In genomic region chr7:19327128-19327527, GRCm38 (mm10) we compare ENCODE assay signal across 8 mouse cellular contexts. TPM values are rescaled to one million over a fixed set of nuclear protein-coding genes. Genes with fewer than 3 reads are reported as not detected.
DNase-seq lines count a peak whose midpoint lies in the region; ATAC-seq lines count a peak whose summit lies in the region.

No protein-coding gene starts in this region.

- peak; percentile 75 for ATAC-seq in forebrain, embryonic 11.5 days (replicated peaks; ENCODE audit: low FRiP score)
- peak; percentile 78 for ATAC-seq in heart, embryonic 15.5 days (replicated peaks; ENCODE audit: insufficient number of reproducible peaks, insufficient read depth, low FRiP score, low read depth)
- ATAC-seq in liver, embryonic 16.5 days (ENCODE audit: low read depth): peak; percentile 70
- peak; percentile 56 for ATAC-seq in neural tube, embryonic 13.5 days (ENCODE audit: low read depth)

- peak overlapping the region; percentile 62 for H3K4me2 ChIP-seq in forebrain, embryonic 11.5 days (ENCODE audit: low read depth, low read length, severe bottlenecking)
- peak overlapping the region; percentile 77 for H3K4me2 ChIP-seq in heart, embryonic 15.5 days
- peak overlapping the region; percentile 65 for H3K4me2 ChIP-seq in liver, embryonic 16.5 days (ENCODE audit: low read depth, low read length)
- peak overlapping the region; percentile 72 for H3K4me2 ChIP-seq in neural tube, embryonic 13.5 days

- H3K27ac ChIP-seq in forebrain, embryonic 11.5 days (ENCODE audit: low read depth, low read length): peak overlapping the region; percentile 55; the same call in 1 of the 2 replicates
- peak overlapping the region; percentile 82 for H3K27ac ChIP-seq in heart, embryonic 15.5 days
- 0 out of 2 replicates have a peak overlapping the region, but pooled peaks have one; percentile 30 for H3K27ac ChIP-seq in liver, embryonic 16.5 days (ENCODE audit: low read length)
- H3K27ac ChIP-seq in neural tube, embryonic 13.5 days (replicated peaks): peak overlapping the region; percentile 64

- H3K27me3 ChIP-seq in forebrain, embryonic 11.5 days (ENCODE audit: control insufficient read depth, insufficient read depth, low read length): no peaks in the 10 kb centered on the region
- H3K27me3 ChIP-seq in heart, embryonic 15.5 days: no peaks in the 10 kb centered on the region
- peaks cover 21% of the 10 kb centered on the region for H3K27me3 ChIP-seq in liver, embryonic 16.5 days (ENCODE audit: control insufficient read depth, insufficient read depth, low read depth, low read length)
- H3K27me3 ChIP-seq in neural tube, embryonic 13.5 days: 0 out of 2 replicates have a peak, but pooled peaks cover 5% of the 10 kb centered on the region

- H3K9me3 ChIP-seq in forebrain, embryonic 11.5 days (ENCODE audit: control insufficient read depth, low read length): no peaks in the 10 kb centered on the region
- H3K9me3 ChIP-seq in heart, embryonic 15.5 days (replicated peaks): no peaks in the 10 kb centered on the region
- H3K9me3 ChIP-seq in liver, embryonic 16.5 days (replicated peaks; ENCODE audit: control insufficient read depth, low read length): 0 out of 2 replicates have a peak, but pooled peaks cover 3% of the 10 kb centered on the region
- no peaks in the 10 kb centered on the region for H3K9me3 ChIP-seq in neural tube, embryonic 13.5 days

- 1% methylated on average over 22 of the region's 22 CpGs for WGBS in forebrain, embryonic 11.5 days
- WGBS in heart, embryonic 15.5 days: under 1% methylated on average over 22 of the region's 22 CpGs
- WGBS in liver, embryonic 16.5 days (ENCODE audit: insufficient replicate concordance): under 1% methylated on average over 22 of the region's 22 CpGs
- WGBS in neural tube, embryonic 13.5 days: under 1% methylated on average over 22 of the region's 22 CpGs

- DNase-seq in CD4-positive helper T cell, adult 2 months (ENCODE audit: low read depth, low spot score): peak; percentile 66
- peak; percentile 77 for DNase-seq in c-Kit-negative CD71-positive TER-119-positive erythroid progenitor cells, embryonic 14.5 days (ENCODE audit: low read depth, low spot score)
- peak; percentile 90 for DNase-seq in forebrain, embryonic 11.5 days (ENCODE audit: low spot score)
- DNase-seq in kidney, postnatal 25 days: peak; percentile 93 to 96
- peak; percentile 58 for DNase-seq in urinary bladder, postnatal 10 days (ENCODE audit: low spot score)

- H3K9ac ChIP-seq in forebrain, embryonic 11.5 days (ENCODE audit: low read length): peak overlapping the region; percentile 45
- peak overlapping the region; percentile 36 for H3K9ac ChIP-seq in heart, embryonic 15.5 days
- peak overlapping the region; percentile 59 for H3K9ac ChIP-seq in liver, embryonic 16.5 days (ENCODE audit: low read depth, low read length)
- H3K9ac ChIP-seq in neural tube, embryonic 13.5 days: peak overlapping the region; percentile 60

- peak overlapping the region; percentile 33 for H3K4me3 ChIP-seq in forebrain, embryonic 11.5 days (ENCODE audit: low read depth, low read length)
- peak overlapping the region; percentile 47 for H3K4me3 ChIP-seq in heart, embryonic 15.5 days
- peak overlapping the region; percentile 47 for H3K4me3 ChIP-seq in liver, embryonic 16.5 days (ENCODE audit: low read depth, low read length)
- H3K4me3 ChIP-seq in neural tube, embryonic 13.5 days: peak overlapping the region; percentile 39

- H3K4me1 ChIP-seq in forebrain, embryonic 11.5 days (replicated peaks; ENCODE audit: control insufficient read depth, insufficient read depth, low read length): peaks cover 12% of the 10 kb centered on the region; the same call in 1 of the 2 replicates
- peaks cover 24% of the 10 kb centered on the region for H3K4me1 ChIP-seq in heart, embryonic 15.5 days (replicated peaks)
- peaks cover 24% of the 10 kb centered on the region for H3K4me1 ChIP-seq in liver, embryonic 16.5 days (ENCODE audit: control insufficient read depth, low read depth, low read length)
- H3K4me1 ChIP-seq in neural tube, embryonic 13.5 days (replicated peaks): peaks cover 20% of the 10 kb centered on the region

- no peaks in the 10 kb centered on the region for H3K36me3 ChIP-seq in forebrain, embryonic 11.5 days (ENCODE audit: control insufficient read depth, insufficient read depth, low read length)
- H3K36me3 ChIP-seq in heart, embryonic 15.5 days: no peaks in the 10 kb centered on the region
- no peaks in the 10 kb centered on the region for H3K36me3 ChIP-seq in liver, embryonic 16.5 days (ENCODE audit: control insufficient read depth, insufficient read depth)
- no peaks in the 10 kb centered on the region for H3K36me3 ChIP-seq in neural tube, embryonic 13.5 days

RNA-seq across cellular contexts. Expression of gene Fosb, which starts 17.3 kb away (rescaled TPM):
- not detected in 2 replicates for polyA plus RNA-seq in forebrain, embryonic 11.5 days (2014; fragmentation: Nextera tagmentation; extraction: Ambion mirVana)
- polyA plus RNA-seq in heart, embryonic 15.5 days (2015; fragmentation: Nextera tagmentation; extraction: Ambion mirVana): 0.20 and 0.47 TPM in 2 replicates
- not detected in 2 replicates for polyA plus RNA-seq in liver, embryonic 16.5 days (2015; fragmentation: Nextera tagmentation; extraction: Ambion mirVana)
- 0.06 and 0.19 TPM in 2 replicates for polyA plus RNA-seq in neural tube, embryonic 13.5 days (2015; fragmentation: Nextera tagmentation; extraction: Ambion mirVana)

RNA-seq across cellular contexts. Expression of gene Ercc1, which starts 17.4 kb away (rescaled TPM):
- 94.4 and 100 TPM in 2 replicates for polyA plus RNA-seq in forebrain, embryonic 11.5 days (2014; fragmentation: Nextera tagmentation; extraction: Ambion mirVana)
- polyA plus RNA-seq in heart, embryonic 15.5 days (2015; fragmentation: Nextera tagmentation; extraction: Ambion mirVana): 59.8 and 60.3 TPM in 2 replicates
- 11.4 and 14.5 TPM in 2 replicates for polyA plus RNA-seq in liver, embryonic 16.5 days (2015; fragmentation: Nextera tagmentation; extraction: Ambion mirVana)
- 90.7 and 96.1 TPM in 2 replicates for polyA plus RNA-seq in neural tube, embryonic 13.5 days (2015; fragmentation: Nextera tagmentation; extraction: Ambion mirVana)

RNA-seq across cellular contexts. Expression of gene Cd3eap, which starts 32.2 kb away (rescaled TPM):
- 23.2 and 24.0 TPM in 2 replicates for polyA plus RNA-seq in forebrain, embryonic 11.5 days (2014; fragmentation: Nextera tagmentation; extraction: Ambion mirVana)
- polyA plus RNA-seq in heart, embryonic 15.5 days (2015; fragmentation: Nextera tagmentation; extraction: Ambion mirVana): 13.6 and 15.5 TPM in 2 replicates
- 6.8 TPM in 2 replicates for polyA plus RNA-seq in liver, embryonic 16.5 days (2015; fragmentation: Nextera tagmentation; extraction: Ambion mirVana)
- 19.8 and 21.1 TPM in 2 replicates for polyA plus RNA-seq in neural tube, embryonic 13.5 days (2015; fragmentation: Nextera tagmentation; extraction: Ambion mirVana)

RNA-seq across cellular contexts. Expression of gene Ppp1r13l, which starts 32.4 kb away (rescaled TPM):
- 5.8 and 6.4 TPM in 2 replicates for polyA plus RNA-seq in forebrain, embryonic 11.5 days (2014; fragmentation: Nextera tagmentation; extraction: Ambion mirVana)
- 13.5 and 14.4 TPM in 2 replicates for polyA plus RNA-seq in heart, embryonic 15.5 days (2015; fragmentation: Nextera tagmentation; extraction: Ambion mirVana)
- 0.57 and 0.85 TPM in 2 replicates for polyA plus RNA-seq in liver, embryonic 16.5 days (2015; fragmentation: Nextera tagmentation; extraction: Ambion mirVana)
- polyA plus RNA-seq in neural tube, embryonic 13.5 days (2015; fragmentation: Nextera tagmentation; extraction: Ambion mirVana): 1.2 and 3.4 TPM in 2 replicates

RNA-seq across cellular contexts. Expression of gene Rtn2, which starts 44.7 kb away (rescaled TPM):
- polyA plus RNA-seq in forebrain, embryonic 11.5 days (2014; fragmentation: Nextera tagmentation; extraction: Ambion mirVana): 47.3 and 54.7 TPM in 2 replicates
- polyA plus RNA-seq in heart, embryonic 15.5 days (2015; fragmentation: Nextera tagmentation; extraction: Ambion mirVana): 27.2 TPM in 2 replicates
- polyA plus RNA-seq in liver, embryonic 16.5 days (2015; fragmentation: Nextera tagmentation; extraction: Ambion mirVana): 2.9 and 4.1 TPM in 2 replicates
- 103 and 117 TPM in 2 replicates for polyA plus RNA-seq in neural tube, embryonic 13.5 days (2015; fragmentation: Nextera tagmentation; extraction: Ambion mirVana)

Comparison
In these comparisons a context has a peak if more than half of its experiments do, and no peak if none do; other contexts are left out.
1. Peak in every context shown above with its lines: DNase-seq, ATAC-seq, H3K4me3 ChIP-seq and H3K27ac ChIP-seq.
2. H3K27ac ChIP-seq: peak in every context shown above with its lines; median percentile 82 in heart, embryonic 15.5 days; 64 in neural tube, embryonic 13.5 days; 55 in forebrain, embryonic 11.5 days; 30 in liver, embryonic 16.5 days.